Mouse (Mus musculus) testis, postnatal 10 days (tissue): ENCODE data around the gene Slc9c1.

Source experiments
- DNase-seq: peaks from one replicate; pipeline ENCODE4 v3.0.0; 2021; ENCODE audit warnings: low spot score

Slc9c1 gene

DNA sequence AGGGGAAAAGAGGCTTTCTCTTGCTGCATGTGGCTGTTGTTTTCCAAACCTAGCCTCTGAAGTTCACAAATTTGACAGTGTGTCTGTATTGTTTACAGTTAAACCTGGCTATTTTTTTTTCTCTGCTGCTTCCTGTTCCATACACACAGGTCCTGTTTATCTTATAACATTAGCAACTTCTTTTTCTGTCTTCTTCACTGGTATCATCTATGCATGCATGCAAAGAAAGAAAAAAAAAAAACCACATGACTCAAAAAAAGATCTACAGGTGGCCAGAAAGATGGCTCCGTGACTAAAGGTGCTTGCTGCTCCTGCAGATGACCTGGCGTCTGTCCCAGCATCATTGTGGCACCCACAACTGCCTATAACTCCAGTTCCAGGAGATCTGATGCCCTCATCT lies 90.2 kb downstream of the Slc9c1 start:
- DNase-seq = no peak

- DNase-seq = no peak
Measured at GRCm38 (mm10) chr16:45629497-45630105, 94.5 kb downstream of the Slc9c1 start.

- DNase-seq = peak; percentile 74
Measured at GRCm38 (mm10) chr16:45630347-45630960, 95.3 kb downstream of the Slc9c1 start.

GRCm38 (mm10) chr16:45632420-45632819 lies 97.3 kb downstream of the Slc9c1 start:
- no peak for DNase-seq

GRCm38 (mm10) chr16:45635826-45636225 lies 100.7 kb downstream of the Slc9c1 start:
- DNase-seq = no peak

- DNase-seq = no peak
Measured at GRCm38 (mm10) chr16:45640070-45640762, 105.1 kb downstream of the Slc9c1 start.

- DNase-seq = no peak
Measured at GRCm38 (mm10) chr16:45641301-45641700, 106.2 kb downstream of the Slc9c1 start.

- no peak for DNase-seq
Measured at GRCm38 (mm10) chr16:45643944-45644343, 108.8 kb downstream of the Slc9c1 start.

GRCm38 (mm10) chr16:45644380-45644779 lies 109.3 kb downstream of the Slc9c1 start:
- DNase-seq = no peak

DNA sequence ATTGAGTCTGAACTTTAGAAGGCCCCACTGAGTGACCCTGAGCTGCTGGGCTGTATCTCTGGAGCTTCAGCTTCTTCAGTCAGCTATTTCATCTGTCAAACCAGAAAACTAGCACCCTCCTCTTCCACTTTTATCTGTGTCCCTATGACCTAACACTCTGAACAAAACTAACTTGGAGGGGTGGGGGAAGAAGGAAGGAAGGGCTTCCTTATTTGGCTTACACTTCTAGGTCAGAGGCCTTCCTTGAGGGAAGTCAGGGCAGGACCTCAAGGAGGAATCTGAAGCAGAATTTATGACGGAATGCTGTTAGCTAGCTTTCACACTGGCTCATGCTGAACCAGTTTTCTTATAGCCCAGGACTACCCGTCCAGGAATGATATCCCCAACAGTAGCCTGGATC lies 116.4 kb downstream of the Slc9c1 start:
- DNase-seq = no peak

DNA sequence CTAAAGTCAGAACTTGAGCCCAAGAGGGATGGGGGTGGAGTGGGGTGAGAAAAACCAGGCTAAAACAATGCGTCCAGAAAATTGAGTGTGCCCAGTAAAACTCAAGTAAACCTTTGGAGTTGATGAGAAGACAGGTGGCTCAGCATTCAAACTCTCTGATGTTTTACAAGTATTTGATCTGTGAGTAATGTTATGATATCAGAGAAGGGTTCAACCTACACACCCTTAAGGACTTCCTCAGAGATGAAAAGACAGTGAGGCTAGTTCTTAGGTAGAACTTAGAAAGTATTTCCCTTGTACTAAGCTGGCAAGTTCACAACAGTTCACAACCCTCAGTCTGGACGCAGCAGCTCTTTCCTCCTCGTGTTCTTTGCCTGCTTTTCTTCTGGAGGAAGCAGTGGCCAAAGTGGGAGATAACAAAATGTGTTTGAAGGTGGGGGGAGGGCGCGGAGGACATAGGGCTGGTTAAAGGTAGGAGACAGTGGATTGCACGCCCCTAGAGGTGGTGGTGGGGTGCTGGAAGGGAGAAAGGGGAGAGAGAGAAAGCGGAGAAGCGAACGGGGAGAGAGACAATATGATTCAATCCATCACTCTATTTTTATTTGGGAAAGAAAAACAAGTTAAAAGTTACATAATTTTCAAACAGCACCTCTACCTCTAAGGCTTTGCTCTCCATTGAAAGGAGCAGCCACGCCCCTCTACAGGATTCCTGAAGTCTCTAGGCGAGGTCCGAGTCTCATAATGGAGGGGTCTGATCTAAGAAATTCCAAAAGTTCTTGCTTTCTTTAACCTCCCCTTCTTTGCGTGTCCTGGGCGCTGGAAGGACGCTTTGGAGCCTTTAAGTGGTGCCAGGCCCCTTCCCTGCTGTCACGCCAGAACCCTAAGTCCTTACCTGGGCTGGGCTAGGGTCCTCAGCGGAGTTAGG lies 118.2 kb downstream of the Slc9c1 start:
- DNase-seq = no peak

DNA sequence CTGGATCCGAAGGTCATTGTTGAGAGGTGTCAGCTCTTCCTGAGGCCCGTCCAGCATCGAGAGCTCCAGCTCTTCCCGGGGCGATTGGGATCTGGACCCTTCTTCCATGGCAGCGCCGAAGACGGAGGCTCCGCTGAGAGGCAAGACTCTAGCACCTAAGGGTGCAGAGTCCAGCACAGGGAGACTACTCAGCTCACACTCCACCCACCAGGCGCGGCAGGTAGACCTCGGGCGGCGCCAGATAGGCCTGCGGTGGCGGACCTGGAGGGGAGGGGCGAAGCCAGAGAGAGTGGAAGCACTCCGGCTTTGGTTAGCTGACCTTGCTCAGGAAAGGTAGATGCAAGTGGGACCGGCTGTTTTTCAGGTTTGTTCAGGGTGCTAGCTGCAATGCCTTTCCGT lies 118.8 kb downstream of the Slc9c1 start, which contains the start of gene BC016579:
Gene BC016579, minus strand, starts transcription at position 135 of the 399 bp plus-strand sequence.
- peak; percentile 43 for DNase-seq

DNA sequence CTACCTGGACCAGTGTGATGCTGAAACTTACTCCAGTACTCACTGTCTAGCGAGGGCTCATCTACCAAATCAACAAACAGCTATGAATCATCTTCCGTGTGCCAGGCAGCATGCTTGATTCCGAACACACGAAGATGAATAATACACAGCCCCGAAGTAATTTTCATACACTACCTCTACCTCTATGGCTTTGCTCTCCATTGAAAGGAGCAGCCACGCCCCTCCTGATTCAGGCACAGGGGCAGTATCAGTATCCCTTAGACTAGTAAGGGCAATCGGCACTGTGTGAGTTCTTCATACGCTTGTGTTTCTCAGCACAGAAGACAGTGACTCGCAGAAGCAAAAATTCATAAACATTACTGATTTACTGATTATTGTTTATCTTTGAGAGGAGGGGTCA lies 119.4 kb downstream of the Slc9c1 start:
- DNase-seq = no peak
